Mouse (Mus musculus): Measurements from ENCODE around the gene Il1rap.

GRCm38 (mm10) chr16:26706503-26706902 lies 125.0 kb downstream of the Il1rap start:
- no peak for TF ChIP-seq CTCF (IDR thresholded peaks at IDR 0.05; ENCODE audit: extremely low read depth, insufficient read length, insufficient replicate concordance, low read depth, low read length)
- TF ChIP-seq POLR2A (IDR thresholded peaks at IDR 0.05; ENCODE audit: low read depth, low read length) = no peak

All from small intestine, adult 2 months (tissue).